Mouse (Mus musculus): Measurements from ENCODE around the gene Plcxd3.

The Plcxd3 gene

DNA sequence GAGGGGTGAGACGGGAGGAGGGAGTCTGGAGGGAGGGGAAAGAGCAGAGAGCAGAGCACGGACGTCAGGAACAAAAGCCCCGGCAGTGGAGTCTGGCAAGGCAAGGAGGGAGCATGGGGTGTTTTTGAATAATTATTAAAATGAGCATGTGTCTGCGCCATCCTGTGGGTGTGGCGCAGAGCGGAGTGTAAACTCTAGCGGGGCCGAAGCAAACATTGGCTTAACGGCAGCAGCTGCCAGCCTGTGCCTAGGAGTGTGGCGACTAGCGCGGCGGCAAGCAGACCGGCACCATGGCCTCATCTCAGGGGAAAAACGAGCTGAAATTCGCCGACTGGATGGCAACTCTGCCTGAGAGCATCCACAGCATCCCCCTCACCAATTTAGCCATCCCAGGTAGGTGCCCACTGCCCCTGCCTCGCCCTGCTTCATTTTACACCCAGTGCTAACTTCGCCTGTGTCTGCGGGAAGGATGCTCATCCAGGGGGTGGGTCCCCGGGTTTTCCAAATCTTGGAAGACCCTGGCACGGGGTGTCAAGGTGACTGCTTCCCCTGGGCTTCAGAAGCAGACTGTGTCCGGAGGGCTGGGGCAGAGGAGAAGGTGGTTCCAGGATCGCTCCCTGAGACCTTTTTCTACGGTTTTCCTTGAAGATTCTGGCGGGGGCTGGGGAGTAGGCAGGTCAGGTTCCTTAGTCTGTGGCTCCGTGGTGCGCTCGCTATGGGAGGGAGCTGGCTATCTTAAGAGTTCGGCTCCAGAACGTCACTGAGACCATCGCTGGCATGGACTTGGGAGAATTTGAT lies at the start of gene Plcxd3:
Plcxd3 (plus strand) TSS at position 69 of the 798 bp plus-strand sequence.
- DNase-seq = peak; percentile 29 to 45

DNA sequence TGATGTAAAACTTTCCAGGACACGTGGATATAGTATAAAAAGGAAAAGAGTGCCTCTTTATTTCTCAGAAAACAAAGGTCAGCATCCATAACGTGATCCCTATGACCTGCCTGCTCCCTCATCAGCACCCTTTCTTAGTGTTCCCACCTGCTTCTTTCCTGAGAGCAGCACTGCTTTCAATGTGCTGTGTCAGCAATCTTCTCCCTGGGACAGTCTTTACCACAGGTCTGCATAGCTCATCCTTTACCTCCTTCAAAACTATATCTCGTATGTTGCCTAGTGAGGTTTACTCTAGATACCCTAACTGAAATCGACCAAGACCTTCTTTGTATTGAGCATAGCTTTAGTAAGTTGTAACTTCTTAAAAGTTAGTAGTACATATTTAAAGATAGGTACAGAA lies 43.4 kb upstream of the Plcxd3 start:
- DNase-seq = no peak

DNA sequence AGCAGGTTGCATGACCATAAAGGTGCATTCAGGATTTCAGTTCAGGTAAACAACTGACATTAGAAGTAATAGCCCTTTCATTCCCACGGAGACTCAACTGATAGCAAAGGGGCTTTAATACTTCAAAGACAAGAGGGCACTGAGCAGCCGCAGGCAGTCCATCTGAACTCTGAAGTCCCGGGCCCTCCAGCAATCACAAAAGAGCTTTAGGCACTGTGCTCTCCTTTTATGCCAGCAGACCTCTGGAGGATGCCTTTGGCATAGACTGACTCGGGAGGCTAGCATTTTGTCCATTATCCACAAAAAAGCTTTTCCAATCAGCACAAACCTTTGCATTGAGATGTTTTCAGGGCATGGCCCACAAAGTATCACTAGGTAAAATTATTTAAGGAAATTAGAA lies 33.7 kb upstream of the Plcxd3 start:
- no peak for DNase-seq

DNA sequence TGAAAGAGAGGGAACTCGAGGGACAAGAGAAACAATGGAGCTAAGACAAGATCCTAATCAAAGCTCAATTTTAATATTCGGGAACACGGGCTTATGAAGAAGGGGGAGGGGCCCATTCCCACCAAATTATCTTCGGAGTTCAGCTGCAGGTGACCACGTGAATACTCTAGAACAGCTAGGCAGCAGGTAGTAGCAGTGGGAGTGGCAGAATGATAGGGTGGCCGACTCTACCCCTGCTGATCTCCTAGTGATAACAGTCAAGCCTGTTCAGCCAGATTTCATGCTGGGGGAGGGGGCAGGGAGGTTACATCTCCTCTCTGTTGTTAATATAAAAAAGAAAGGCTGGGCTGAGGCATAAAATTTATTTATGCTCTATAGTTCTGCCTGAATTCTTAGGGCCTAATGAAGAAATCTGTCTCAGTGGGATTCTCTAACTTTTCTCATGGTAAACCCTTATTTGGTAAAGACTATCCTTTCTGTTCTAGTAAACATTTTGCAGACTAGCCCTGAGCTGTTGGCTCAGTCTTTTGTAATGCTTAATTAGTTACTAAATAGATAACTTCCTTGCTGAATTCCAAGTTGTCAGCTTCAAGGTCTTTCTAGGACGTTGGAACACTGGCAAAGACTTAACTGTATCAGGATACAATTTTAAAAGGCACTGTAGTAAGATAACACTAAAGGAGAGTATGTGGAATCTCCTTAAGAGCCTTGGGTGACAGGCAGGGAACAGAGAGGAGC lies 26.3 kb upstream of the Plcxd3 start:
- peak; percentile 13 to 32 for DNase-seq

DNA sequence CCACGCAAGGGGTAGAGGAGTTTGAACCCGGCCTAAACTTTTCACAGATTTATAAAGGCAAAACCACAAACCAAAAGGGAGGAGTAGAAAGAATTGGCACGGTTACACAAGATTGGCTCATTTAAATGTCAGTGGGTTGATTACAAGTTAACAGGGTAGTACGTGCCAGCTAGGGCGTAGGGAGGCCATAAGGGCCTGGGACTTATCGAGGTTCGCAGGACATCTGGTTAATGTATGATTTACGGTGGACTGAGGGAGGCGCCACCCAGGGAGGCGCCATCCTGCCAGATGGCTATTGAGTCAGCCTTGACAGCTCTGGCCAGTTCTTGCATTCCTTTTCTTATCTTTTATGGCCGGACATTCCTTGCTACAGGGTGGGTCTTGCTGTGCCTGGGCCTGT lies 18.9 kb upstream of the Plcxd3 start:
- DNase-seq = peak; percentile 30 to 38

DNA sequence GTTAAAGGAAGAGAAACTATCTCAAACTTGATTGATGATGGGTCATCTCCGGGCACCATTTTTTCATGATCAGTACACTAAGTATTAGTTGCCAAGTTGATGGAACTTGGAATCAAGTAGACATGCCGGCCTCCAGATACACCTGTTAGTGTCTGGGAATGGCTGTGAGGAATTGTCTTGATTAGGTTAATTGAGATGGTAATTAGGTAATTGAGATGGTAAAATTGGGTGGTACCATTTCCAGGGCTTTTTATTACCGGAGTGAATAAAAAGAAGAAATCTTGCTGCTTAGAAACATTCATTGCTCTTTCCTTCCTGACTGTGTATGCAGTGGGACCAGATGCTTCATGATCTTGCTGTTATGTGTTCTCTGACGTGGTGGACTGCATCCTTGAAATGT lies 17.6 kb upstream of the Plcxd3 start:
- DNase-seq = no peak

DNA sequence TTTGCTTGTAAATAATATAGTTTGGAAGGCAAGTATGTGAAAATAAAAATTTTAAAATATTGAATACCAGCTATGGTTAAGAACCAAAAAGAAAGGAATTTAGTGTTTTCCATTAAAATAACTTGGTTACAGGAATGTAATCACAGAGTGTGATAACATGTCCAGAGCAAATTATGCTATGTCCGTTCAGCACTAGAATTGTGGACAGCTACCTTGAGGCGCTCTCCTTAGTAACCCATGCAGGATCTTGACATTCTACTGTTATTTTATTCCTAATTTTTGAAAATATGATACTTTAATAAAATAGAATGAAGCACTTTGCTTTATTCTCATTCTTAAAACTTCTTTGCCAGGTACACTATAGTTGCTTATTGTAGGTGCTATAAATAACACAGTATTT lies 7.5 kb upstream of the Plcxd3 start:
- peak in 1 of 2 experiments; percentile 35 for DNase-seq

DNA sequence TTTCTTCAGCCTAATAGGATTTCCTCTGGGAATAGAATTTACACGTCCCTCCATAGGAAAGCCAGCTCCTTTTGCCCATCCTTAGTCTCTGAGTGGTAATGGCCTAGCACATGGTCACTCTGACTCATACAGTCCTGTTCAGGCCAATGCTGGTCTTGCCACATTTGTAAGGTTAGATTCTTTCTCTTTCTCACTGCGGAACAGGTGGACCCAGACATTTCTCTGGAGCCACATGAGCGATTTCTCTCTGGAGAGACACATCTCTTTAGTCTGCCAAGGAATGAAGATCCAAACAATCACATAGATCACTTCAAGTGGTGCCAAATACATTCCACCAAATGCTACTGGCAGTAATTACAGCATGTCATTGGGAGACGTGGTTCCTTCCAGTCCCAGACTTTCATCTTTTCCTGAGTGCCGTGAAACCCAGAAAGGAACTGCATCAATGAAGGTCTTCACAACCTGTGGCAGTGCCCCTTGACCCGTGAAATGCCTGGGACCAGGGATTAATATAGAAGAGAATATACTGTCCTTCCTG lies 769 bp upstream of the Plcxd3 start:
- no peak for DNase-seq

DNA sequence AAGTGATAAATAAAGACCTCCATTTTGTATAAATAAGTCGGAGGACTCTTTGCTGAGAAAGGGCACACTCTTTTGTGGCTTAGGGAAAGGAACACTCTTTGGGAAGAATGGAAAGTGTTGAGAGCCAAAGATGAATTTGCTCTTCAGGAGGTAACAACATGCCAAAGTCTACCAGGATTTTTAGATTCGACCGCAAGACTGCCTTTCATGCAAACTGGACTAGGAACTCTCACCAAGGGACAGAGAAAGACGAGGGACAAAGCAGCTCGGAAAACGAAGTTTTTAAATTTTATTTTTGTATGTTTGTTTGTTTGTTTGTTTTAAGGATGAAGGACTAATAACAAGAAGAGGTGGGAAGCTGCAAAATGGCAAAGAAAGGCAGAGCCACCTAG lies 264 bp upstream of the Plcxd3 start:
- DNase-seq = no peak

DNA sequence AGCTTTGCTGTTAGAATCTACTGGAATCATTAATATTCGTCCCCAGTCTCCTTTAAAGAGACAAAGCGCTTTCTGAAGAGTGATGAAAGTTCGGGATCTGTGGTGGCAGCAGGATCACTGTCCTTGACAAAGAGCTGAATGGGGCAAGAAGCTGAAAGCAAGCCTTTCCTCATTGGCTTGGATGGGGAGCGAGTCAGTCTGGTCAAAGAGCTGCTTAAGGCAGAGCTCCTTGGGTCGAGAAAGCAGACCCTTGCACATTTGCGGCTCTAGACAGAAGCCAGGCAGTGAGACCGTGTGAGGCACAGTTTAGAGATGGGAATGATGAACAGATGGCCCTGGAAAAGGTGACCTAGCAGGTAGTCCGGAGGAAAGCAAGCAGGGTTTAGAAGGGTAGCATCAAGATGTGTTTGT lies 935 bp downstream of the Plcxd3 start:
- DNase-seq = no peak

DNA sequence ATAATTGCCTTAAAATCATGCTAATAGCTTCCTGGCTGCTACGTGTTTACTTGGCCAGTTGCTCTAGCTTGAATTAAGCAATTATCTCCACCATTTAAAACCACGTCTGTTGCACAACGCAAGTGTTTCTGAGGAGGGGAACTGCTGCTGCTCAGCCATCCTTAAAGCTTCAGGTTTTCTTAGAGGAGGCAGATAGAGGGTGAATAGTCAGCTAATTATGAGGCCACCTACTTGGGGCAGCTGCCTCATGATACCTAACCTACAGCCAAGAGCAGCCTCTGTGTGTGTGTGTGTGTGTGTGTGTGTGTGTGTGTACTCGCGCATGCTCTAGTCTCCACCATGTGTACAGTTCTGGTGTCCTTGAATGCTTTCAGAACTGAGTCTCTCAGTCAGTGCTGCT lies 3.5 kb downstream of the Plcxd3 start:
- DNase-seq = no peak

DNA sequence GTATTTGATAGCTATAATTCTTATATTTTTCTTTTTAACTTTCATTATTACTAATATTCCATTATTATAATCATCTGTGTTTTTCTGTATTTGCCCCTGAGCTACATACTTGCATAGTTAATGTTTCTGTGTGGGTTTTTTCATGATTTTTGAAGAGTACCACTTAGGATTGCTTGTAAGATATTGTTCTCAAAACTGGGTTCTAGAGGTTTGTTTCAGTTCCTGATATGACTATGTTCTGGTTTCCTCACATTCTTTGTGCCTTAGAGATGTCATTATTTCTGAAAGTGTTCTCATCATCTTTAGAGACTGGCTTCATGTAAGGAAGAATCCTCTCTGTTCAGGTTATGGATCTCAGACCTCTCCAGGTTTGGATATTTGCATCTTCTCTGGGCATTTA lies 12.5 kb downstream of the Plcxd3 start:
- no peak for DNase-seq

DNA sequence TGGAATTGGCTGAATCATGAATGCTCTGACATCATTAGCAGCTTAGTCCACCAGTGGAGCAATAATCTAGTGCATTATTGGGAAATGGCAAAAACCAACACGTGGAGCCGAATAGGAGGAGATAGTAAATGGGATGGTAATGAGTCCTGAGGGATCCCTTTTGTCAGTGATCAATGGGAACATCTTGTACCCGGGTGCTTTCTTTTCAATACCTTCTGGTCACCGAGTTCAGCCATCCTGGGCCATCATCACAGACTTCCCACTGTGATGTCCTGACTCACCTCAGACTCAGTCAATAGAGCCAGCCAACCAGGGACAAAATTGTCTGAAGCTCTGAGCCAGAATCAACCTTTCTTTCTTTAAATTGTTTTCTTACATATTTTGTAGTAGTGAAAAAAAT lies 24.8 kb downstream of the Plcxd3 start:
- DNase-seq = no peak

DNA sequence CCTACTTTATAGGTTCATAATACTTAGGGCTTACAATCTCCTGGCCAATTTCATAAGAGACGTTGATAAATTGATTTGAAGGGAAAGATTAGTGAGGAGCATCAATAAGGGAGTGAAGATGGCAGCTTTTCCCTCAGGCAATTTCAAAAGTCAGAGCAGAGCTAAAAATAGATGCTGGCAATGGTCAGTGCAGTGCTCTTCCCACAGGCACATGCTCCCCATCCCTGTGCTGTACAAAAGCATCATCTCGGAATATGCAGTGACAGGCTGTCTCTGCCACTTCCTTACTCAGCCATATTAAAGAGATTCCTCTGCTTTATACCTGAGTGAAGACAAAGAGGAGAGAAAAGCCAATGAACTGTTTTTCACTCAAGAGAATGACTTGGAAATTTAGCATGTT lies 36.0 kb downstream of the Plcxd3 start:
- no peak for DNase-seq

DNA sequence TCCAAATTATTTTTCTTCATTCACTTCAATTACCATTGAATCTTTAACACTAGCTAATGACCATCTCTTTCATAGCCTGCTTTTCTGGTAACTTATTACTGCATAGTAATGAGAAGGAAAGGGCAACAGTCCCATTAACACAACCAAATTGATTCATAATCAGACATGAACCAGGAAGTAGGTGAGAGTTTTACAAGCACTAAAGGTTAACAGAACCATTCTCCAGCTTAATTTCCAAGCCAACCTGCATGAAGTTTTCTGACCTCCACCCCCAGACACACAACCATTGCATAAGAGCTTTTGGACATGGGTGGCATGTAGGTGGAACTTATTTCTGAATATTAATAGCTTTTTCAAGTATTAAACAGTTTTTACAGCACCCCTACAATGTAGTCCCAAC lies 64.8 kb downstream of the Plcxd3 start:
- peak; percentile 7 to 50 for DNase-seq

DNA sequence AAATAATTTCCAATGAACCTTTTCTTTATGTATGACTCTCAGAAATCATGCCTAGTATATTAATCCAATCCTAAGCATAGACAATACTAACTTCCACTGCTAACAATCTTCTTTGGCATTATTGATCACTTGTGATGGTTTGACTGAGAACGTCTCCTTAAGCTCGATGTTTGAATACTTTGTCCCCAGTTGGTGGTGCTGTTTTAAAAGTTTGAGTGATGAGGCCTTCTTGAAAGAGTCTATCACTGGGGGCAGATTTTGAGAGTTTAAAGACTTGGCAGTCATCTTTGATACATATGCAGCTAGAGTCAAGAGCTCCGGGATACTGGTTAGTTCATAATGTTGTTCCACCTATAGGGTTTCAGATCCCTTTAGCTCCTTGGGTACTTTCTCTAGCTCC lies 120.9 kb downstream of the Plcxd3 start:
- no peak for DNase-seq

DNA sequence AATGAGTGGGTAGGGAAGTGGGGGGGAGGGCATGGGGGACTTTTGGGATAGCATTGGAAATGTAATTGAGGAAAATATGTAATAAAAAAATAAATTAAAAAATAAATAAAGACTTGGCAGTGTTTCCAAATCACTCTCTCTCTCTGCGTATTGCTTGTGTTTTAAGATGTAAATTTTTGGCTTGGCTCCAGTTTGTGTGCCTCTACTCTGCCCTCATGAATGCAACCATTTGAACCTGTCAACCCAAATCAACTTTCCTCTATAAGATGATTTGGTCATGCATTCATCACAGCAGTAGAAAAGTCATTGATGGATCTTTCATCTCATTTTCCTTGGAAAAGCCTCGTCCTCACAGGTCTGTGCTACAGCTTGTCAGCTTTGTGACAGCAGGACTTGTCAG lies 121.7 kb downstream of the Plcxd3 start:
- no peak for DNase-seq

DNA sequence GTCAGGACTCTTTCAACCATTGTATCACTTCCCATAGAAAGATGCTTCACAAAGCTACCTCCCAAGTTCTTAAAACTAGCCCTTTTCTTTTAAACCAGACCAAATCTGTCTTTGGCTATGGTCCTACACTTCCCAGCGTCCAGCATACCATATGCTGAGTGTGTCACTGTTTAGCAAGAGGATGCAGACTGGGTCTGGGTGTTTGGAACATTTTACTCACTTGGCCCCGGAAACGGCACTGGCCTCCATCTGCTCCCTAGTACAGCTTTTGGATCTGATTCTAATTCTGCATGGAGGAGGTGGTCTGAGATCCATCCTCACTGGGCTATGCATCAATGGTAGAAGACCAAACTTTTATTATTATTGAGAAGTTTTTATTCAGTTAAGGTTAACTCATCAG lies 122.7 kb downstream of the Plcxd3 start:
- no peak for DNase-seq

DNA sequence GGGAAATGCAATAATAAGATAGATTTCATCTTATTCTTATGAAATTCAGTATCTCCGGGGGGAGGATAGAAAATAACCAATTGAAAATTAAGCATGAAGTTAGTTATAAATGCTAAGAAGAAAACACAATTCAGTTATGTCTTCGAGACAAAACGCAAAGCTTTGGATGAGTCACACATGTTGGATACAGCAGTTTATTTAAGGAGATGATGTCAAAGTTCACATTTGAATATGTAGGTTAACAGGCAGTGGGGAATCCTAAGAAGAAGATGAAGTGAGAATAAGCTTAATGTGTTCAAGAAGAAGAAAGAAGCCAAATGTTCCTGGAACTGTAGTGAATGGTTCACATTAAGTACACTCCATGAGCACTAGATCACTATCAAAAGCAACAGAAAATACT lies 128.1 kb downstream of the Plcxd3 start:
- DNase-seq = no peak

DNA sequence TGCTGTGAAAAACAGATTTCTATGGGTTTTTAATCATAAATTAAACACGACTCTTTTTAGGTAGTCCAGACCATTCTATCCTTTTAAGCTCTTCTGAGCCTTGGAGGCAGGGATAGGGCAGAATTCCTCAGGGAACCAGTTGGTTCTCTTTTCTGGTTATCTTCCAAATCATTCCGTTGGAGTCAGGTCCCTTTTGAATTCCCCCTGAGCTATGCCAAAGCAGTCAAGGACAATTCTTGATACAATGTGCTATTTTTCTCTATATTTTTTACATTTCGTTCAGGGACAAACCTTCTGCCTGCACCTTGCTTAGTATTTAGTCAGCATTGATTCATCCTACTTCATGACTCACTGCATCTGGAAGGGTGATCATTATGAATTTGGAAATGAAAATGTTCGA lies 128.5 kb downstream of the Plcxd3 start:
- no peak for DNase-seq

DNA sequence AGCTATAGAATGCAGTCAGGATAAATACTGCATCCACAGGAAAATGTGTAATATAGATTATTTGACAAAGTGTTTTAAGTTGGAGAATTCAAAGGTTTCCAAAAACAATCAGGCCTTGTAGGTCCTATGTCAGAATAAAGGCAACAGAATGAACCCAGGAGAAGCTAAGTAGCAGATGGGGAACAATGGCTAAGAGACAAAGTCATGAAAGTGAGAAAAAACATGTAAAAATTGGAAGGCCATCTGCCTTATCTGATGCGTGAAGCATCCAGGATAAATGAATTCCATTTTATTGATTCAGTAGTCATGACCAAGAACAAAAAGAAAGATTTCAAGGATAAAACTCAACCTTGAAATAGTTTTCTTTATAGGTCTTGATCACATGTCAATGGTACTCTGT lies 139.4 kb downstream of the Plcxd3 start:
- DNase-seq = no peak

DNA sequence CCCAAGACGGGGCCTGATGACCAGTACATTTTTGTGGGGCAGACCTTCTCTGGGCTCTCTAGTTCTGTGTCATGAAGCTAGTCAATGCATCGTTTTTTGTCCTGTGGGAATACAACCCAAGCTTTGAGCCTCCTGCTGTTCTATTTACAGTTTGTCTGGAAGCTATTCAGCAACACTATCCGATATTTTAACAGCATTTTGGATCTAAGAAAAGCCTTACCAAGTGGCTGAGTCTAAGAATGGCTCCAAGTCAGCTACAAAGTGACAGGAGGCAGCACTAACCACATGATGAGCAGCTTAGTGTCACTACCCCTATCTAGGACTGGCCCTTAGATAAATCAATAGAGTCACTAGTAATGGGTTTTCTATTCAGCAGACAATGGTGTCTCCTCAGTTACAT lies 149.3 kb downstream of the Plcxd3 start:
- DNase-seq = no peak

DNA sequence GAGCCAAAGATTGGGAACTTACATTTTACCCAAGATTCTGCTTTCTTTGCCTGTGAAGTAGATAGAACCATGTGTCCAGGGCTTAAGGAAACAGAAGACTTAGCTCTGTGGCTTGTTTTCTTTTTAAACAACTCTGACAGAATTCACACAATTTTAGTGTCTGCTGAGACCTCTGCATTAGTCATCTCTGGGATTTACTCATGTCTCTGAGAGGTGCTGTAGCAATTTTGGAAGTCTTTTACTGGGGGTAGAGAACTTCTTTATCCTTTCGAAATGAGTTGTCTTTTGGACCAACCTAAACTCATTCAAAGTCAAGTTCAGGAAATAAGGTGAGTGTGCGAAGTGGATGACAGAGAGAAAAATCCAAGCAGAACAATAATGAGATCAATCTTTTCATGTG lies 158.4 kb downstream of the Plcxd3 start:
- no peak for DNase-seq

DNA sequence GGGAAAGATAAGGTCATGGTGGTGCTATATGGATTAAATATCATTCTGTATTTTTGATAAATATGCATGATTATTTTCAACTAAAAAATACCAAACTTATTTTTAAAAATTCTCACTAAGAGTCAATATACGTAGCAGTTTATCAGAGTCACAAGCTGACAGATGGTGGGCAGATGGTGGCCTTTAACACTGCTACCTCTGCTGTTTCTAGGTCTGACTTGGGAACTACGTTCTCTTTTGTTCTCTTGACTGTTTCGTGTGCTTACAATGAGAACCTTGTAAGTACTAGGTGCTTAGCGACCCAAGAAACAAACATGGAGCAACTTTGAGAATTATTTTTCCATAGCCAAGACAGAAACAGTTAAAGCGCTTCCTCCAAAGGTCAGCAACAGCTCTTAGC lies 183.8 kb downstream of the Plcxd3 start:
- no peak for DNase-seq
